In genomic region chr14:25546852-25547621, GRCm38 (mm10) we compare ENCODE assay signal across 9 mouse cellular contexts.
DNase-seq lines count a peak whose midpoint lies in the region; ATAC-seq lines count a peak whose summit lies in the region.
"Had no signal": no experiment of that assay in that cellular context is flagged by ENCODE, and none has a peak within 500 bp of the region (broad histone marks: within the 10 kb centered on the region; RNA-seq: fewer than 3 reads in every experiment).

No protein-coding gene starts in this region.

- 64% methylated on average over 14 of the region's 14 CpGs for WGBS in hindbrain, embryonic 10.5 days
- 68% methylated on average over 14 of the region's 14 CpGs for WGBS in hindbrain, embryonic 11.5 days
- 53% methylated on average over 14 of the region's 14 CpGs for WGBS in heart, embryonic 16.5 days

- H3K27me3 ChIP-seq in hindbrain, embryonic 10.5 days (ENCODE audit: insufficient read depth, poor library complexity, severe bottlenecking): no peaks in the 10 kb centered on the region
- no peaks in the 10 kb centered on the region for H3K27me3 ChIP-seq in hindbrain, embryonic 11.5 days (ENCODE audit: control insufficient read depth, insufficient read depth, low read length)
- no peaks in the 10 kb centered on the region for H3K27me3 ChIP-seq in heart, embryonic 16.5 days (ENCODE audit: control insufficient read depth, insufficient read depth, low read length)

- H3K4me3 ChIP-seq in hindbrain, embryonic 10.5 days: no peak overlapping the region
- no peak overlapping the region for H3K4me3 ChIP-seq in hindbrain, embryonic 11.5 days (ENCODE audit: low read depth, low read length)
- no peak overlapping the region for H3K4me3 ChIP-seq in heart, embryonic 16.5 days (ENCODE audit: low read length)

- H3K4me2 ChIP-seq in hindbrain, embryonic 11.5 days (replicated peaks; ENCODE audit: low read depth, low read length): no peak overlapping the region
- H3K4me2 ChIP-seq in heart, embryonic 16.5 days (ENCODE audit: low read depth, low read length): no peak overlapping the region

- H3K27ac ChIP-seq in hindbrain, embryonic 10.5 days: peak overlapping the region; percentile 53
- H3K27ac ChIP-seq in hindbrain, embryonic 11.5 days (ENCODE audit: low read depth, low read length): no peak overlapping the region
- peak overlapping the region; percentile 72 for H3K27ac ChIP-seq in heart, embryonic 16.5 days (ENCODE audit: low read length)
- H3K27ac ChIP-seq: liver, embryonic 14.5 days had no signal

- H3K9ac ChIP-seq in hindbrain, embryonic 11.5 days (ENCODE audit: low read depth, low read length): no peak overlapping the region
- no peak overlapping the region for H3K9ac ChIP-seq in heart, embryonic 16.5 days (ENCODE audit: low read length)
- H3K9ac ChIP-seq: liver, embryonic 14.5 days had no signal

- no peaks in the 10 kb centered on the region for H3K9me3 ChIP-seq in hindbrain, embryonic 10.5 days
- no peaks in the 10 kb centered on the region for H3K9me3 ChIP-seq in hindbrain, embryonic 11.5 days (ENCODE audit: control insufficient read depth, low read length)
- H3K9me3 ChIP-seq in heart, embryonic 16.5 days (replicated peaks; ENCODE audit: control insufficient read depth, low read length): no peaks in the 10 kb centered on the region

- ATAC-seq in hindbrain, embryonic 11.5 days (ENCODE audit: low FRiP score): no peak
- ATAC-seq in common myeloid progenitor, adult 5-6 weeks (replicated peaks; ENCODE audit: low read depth, poor library complexity, severe bottlenecking): 0 out of 2 replicates have a peak, but pooled peaks have one; percentile 4
- peak; percentile 72 for ATAC-seq in heart, embryonic 16.5 days (replicated peaks; ENCODE audit: extremely low read depth, insufficient read depth, low FRiP score)

- H3K4me1 ChIP-seq in hindbrain, embryonic 10.5 days (replicated peaks): peaks cover 62% of the 10 kb centered on the region
- peaks cover 15% of the 10 kb centered on the region for H3K4me1 ChIP-seq in hindbrain, embryonic 11.5 days (replicated peaks; ENCODE audit: control insufficient read depth, insufficient read depth, low read length)
- peaks cover 30% of the 10 kb centered on the region for H3K4me1 ChIP-seq in heart, embryonic 16.5 days (ENCODE audit: control insufficient read depth, insufficient read depth, low read length)

- DNase-seq in hindbrain, embryonic 10.5 days (ENCODE audit: low spot score): no peak
- no peak for DNase-seq in hindbrain, embryonic 11.5 days (ENCODE audit: low spot score)
- peak; percentile 56 for DNase-seq in lung, postnatal 10 days
- no peak for DNase-seq in testis, postnatal 14 days (ENCODE audit: low spot score)
- DNase-seq in testis, postnatal 10 days (ENCODE audit: low spot score): no peak
- DNase-seq in cerebellum, adult 11 months: no peak

- H3K36me3 ChIP-seq in hindbrain, embryonic 10.5 days: peaks cover 79% of the 10 kb centered on the region
- peaks cover 8% of the 10 kb centered on the region; the same call in 1 of the 2 replicates for H3K36me3 ChIP-seq in hindbrain, embryonic 11.5 days (ENCODE audit: control insufficient read depth, insufficient read depth, low read length)
- 0 out of 2 replicates have a peak, but pooled peaks cover 2% of the 10 kb centered on the region for H3K36me3 ChIP-seq in heart, embryonic 16.5 days (ENCODE audit: control insufficient read depth, insufficient read depth)
